18 mouse cellular contexts compared by ENCODE assay signal in genomic region chr10:74952830-74953443, GRCm38 (mm10). TPM values are rescaled to one million over a fixed set of nuclear protein-coding genes. Genes with fewer than 3 reads are reported as not detected.
DNase-seq lines count a peak whose midpoint lies in the region; ATAC-seq lines count a peak whose summit lies in the region.
"Had no signal": no experiment of that assay in that cellular context is flagged by ENCODE, and none has a peak within 500 bp of the region (broad histone marks: within the 10 kb centered on the region; RNA-seq: fewer than 3 reads in every experiment).

No protein-coding gene starts in this region.

- no peak overlapping the region for H3K4me3 ChIP-seq in forebrain, embryonic 13.5 days
- H3K4me3 ChIP-seq in forebrain, embryonic 15.5 days: no peak overlapping the region
- H3K4me3 ChIP-seq in intestine, embryonic 16.5 days (ENCODE audit: low read length): no peak overlapping the region
- H3K4me3 ChIP-seq: stomach, embryonic 15.5 days had no signal

- H3K4me1 ChIP-seq in forebrain, embryonic 13.5 days: 0 out of 2 replicates have a peak, but pooled peaks cover 3% of the 10 kb centered on the region
- H3K4me1 ChIP-seq in forebrain, embryonic 15.5 days: no peaks in the 10 kb centered on the region
- H3K4me1 ChIP-seq in intestine, embryonic 16.5 days (ENCODE audit: control insufficient read depth, insufficient read depth, low read length): peaks cover 3% of the 10 kb centered on the region; the same call in 1 of the 2 replicates
- H3K4me1 ChIP-seq: stomach, embryonic 15.5 days had no signal

- H3K36me3 ChIP-seq in forebrain, embryonic 13.5 days (ENCODE audit: poor library complexity, severe bottlenecking): no peaks in the 10 kb centered on the region
- H3K36me3 ChIP-seq in forebrain, embryonic 15.5 days: no peaks in the 10 kb centered on the region
- H3K36me3 ChIP-seq in intestine, embryonic 16.5 days (ENCODE audit: control insufficient read depth, insufficient read depth, low read length): no peaks in the 10 kb centered on the region
- H3K36me3 ChIP-seq: G1E; stomach, embryonic 15.5 days had no signal

- H3K9ac ChIP-seq in forebrain, embryonic 13.5 days: no peak overlapping the region
- H3K9ac ChIP-seq in forebrain, embryonic 15.5 days (replicated peaks): no peak overlapping the region
- no peak overlapping the region for H3K9ac ChIP-seq in intestine, embryonic 16.5 days (ENCODE audit: low read depth, low read length)
- H3K9ac ChIP-seq: liver, embryonic 14.5 days; stomach, embryonic 15.5 days had no signal

- DNase-seq in right cerebral cortex, adult 18-20 months: peak; percentile 74
- DNase-seq in right cerebral cortex, postnatal 14 days: no peak
- DNase-seq in telencephalon, adult 2 months (ENCODE audit: low read depth, low spot score): peak; percentile 79
- no peak for DNase-seq in ovary, postnatal 10 days (ENCODE audit: low spot score)
- DNase-seq: cerebellum, adult 18-20 months; embryo, embryonic 11 days; heart, adult 11 months; kidney, postnatal 25 days; lung, postnatal 10 days had no signal

- no peaks in the 10 kb centered on the region for H3K27me3 ChIP-seq in forebrain, embryonic 13.5 days
- no peaks in the 10 kb centered on the region for H3K27me3 ChIP-seq in forebrain, embryonic 15.5 days
- no peaks in the 10 kb centered on the region for H3K27me3 ChIP-seq in intestine, embryonic 16.5 days (replicated peaks; ENCODE audit: control insufficient read depth, insufficient read depth, low read length)
- H3K27me3 ChIP-seq: stomach, embryonic 15.5 days had no signal

- WGBS in forebrain, embryonic 13.5 days: 42% methylated on average over 9 of the region's 9 CpGs
- WGBS in forebrain, embryonic 15.5 days: 50% methylated on average over 9 of the region's 9 CpGs
- WGBS in intestine, embryonic 16.5 days: 33% methylated on average over 9 of the region's 9 CpGs

- H3K4me2 ChIP-seq in forebrain, embryonic 13.5 days: no peak overlapping the region
- H3K4me2 ChIP-seq in forebrain, embryonic 15.5 days (replicated peaks): no peak overlapping the region
- no peak overlapping the region for H3K4me2 ChIP-seq in intestine, embryonic 16.5 days (ENCODE audit: low read depth, low read length)
- H3K4me2 ChIP-seq: stomach, embryonic 15.5 days had no signal

- peak; percentile 48; the same call in 1 of the 2 replicates for ATAC-seq in forebrain, embryonic 13.5 days
- ATAC-seq in forebrain, embryonic 15.5 days (replicated peaks): no peak
- peak; percentile 68; the same call in 1 of the 2 replicates for ATAC-seq in intestine, embryonic 16.5 days
- no peak for ATAC-seq in erythroid progenitor cell, adult 5-6 weeks (replicated peaks; ENCODE audit: low FRiP score, poor library complexity, severe bottlenecking)
- ATAC-seq: activated CD4-positive, CD25-positive, alpha-beta regulatory T cell, adult 4 months had no signal

- no peaks in the 10 kb centered on the region for H3K9me3 ChIP-seq in forebrain, embryonic 13.5 days (replicated peaks)
- H3K9me3 ChIP-seq in forebrain, embryonic 15.5 days: no peaks in the 10 kb centered on the region
- H3K9me3 ChIP-seq in intestine, embryonic 16.5 days (ENCODE audit: control insufficient read depth, low read length): no peaks in the 10 kb centered on the region
- H3K9me3 ChIP-seq: stomach, embryonic 15.5 days had no signal

- H3K27ac ChIP-seq in forebrain, embryonic 13.5 days: no peak overlapping the region
- H3K27ac ChIP-seq in forebrain, embryonic 15.5 days (replicated peaks): no peak overlapping the region
- H3K27ac ChIP-seq in intestine, embryonic 16.5 days (ENCODE audit: low read length): no peak overlapping the region
- H3K27ac ChIP-seq: liver, embryonic 14.5 days; stomach, embryonic 15.5 days had no signal

RNA-seq across cellular contexts. Expression of gene Gnaz, which starts 14.0 kb away (rescaled TPM):
- 18.3 and 20.9 TPM in 2 replicates for polyA plus RNA-seq in forebrain, embryonic 13.5 days (2015; fragmentation: Nextera tagmentation; extraction: Ambion mirVana)
- polyA plus RNA-seq in forebrain, embryonic 15.5 days (2015; fragmentation: Nextera tagmentation; extraction: Ambion mirVana): 40.9 and 44.9 TPM in 2 replicates
- polyA plus RNA-seq in intestine, embryonic 16.5 days (2015; fragmentation: Nextera tagmentation; extraction: Ambion mirVana): 2.2 and 2.9 TPM in 2 replicates
- total RNA-seq in erythroid progenitor cell, adult 5-6 weeks (2015; ENCODE audit: low replicate concordance): not detected in 2 replicates
- total RNA-seq in erythroid progenitor cell, adult 5-6 weeks (2017; ENCODE audit: low replicate concordance): 0.38 TPM in 1 of 2 replicates, not detected in the other
- total RNA-seq: megakaryocyte-erythroid progenitor cell, adult 5-6 weeks had no signal
- polyA plus RNA-seq: activated CD4-positive, CD25-positive, alpha-beta regulatory T cell, adult 4 months had no signal

Comparison
In these comparisons a context has a peak if more than half of its experiments do, and no peak if none do; other contexts are left out.
1. ATAC-seq: peak in forebrain, embryonic 13.5 days (single experiment) and intestine, embryonic 16.5 days (single experiment); none in forebrain, embryonic 15.5 days (single experiment) and erythroid progenitor cell, adult 5-6 weeks (single experiment).
2. DNase-seq: peak in right cerebral cortex, adult 18-20 months (single experiment) and telencephalon, adult 2 months (single experiment); none in right cerebral cortex, postnatal 14 days (single experiment) and ovary, postnatal 10 days (single experiment).